Mouse (Mus musculus) bone marrow macrophage, adult 2 months (primary cell): ENCODE data around the gene Pde6h.

ENCODE experiments used
- CTCF ChIP-seq: IDR thresholded peaks from 2 replicates; pipeline ENCODE4 v1.5.1; 2012; ENCODE audit warnings: low read depth, mild to moderate bottlenecking, low read length, moderate library complexity
- POLR2A ChIP-seq: IDR thresholded peaks from 2 replicates; pipeline ENCODE4 v1.6.1; 2012; ENCODE audit warnings: mild to moderate bottlenecking, low read depth, low read length, borderline replicate concordance

GRCm38 (mm10) chr6:137000706-137001105 is 77.1 kb downstream of the Pde6h start:
- TF ChIP-seq CTCF (no peak), POLR2A (no peak)
